12 mouse cellular contexts compared by ENCODE assay signal in the genomic region with DNA sequence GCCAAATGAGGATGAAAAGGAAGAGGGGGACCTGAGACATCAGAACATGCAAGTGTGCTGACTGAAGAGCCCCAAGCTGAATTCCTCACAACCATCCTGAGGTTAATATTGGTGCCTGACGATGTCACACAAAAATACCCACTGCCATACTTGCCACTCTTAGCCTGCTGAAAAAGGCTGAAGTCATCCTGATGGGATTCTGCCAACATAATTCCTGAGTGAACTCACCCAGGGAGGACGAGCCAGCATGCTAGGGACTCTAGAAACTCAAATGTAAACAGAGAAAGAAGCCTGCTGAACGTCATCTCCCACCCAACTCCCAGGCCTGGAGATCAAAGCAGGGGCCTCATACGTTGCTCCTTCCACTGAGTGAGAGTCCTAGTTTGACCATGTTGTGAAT. TPM values are rescaled to one million over a fixed set of nuclear protein-coding genes. Genes with fewer than 3 reads are reported as not detected.
DNase-seq lines count a peak whose midpoint lies in the region; ATAC-seq and TF ChIP-seq lines count a peak whose summit lies in the region.
"Had no signal": no experiment of that assay in that cellular context is flagged by ENCODE, and none has a peak within 500 bp of the region (broad histone marks: within the 10 kb centered on the region; RNA-seq: fewer than 3 reads in every experiment).

No protein-coding gene starts in this region.

- no peak overlapping the region for H3K9ac ChIP-seq in heart, adult 2 months (ENCODE audit: low read depth, low read length)
- no peak overlapping the region for H3K9ac ChIP-seq in midbrain, embryonic 14.5 days (replicated peaks; ENCODE audit: low read length)
- H3K9ac ChIP-seq in midbrain, postnatal 0 days (replicated peaks; ENCODE audit: low read length, poor library complexity, severe bottlenecking) = no peak overlapping the region
- no peak overlapping the region for H3K9ac ChIP-seq in stomach, embryonic 16.5 days (ENCODE audit: low read length)
- H3K9ac ChIP-seq: liver, embryonic 14.5 days had no signal

- no peak for TF ChIP-seq EP300 in heart, adult 2 months (IDR thresholded peaks at IDR 0.05; ENCODE audit: insufficient read depth, low read depth, low read length)

- peak; percentile 26 to 66 for DNase-seq in heart, adult 2 months
- no peak for DNase-seq in heart, postnatal 25 days (ENCODE audit: low spot score)
- DNase-seq in midbrain, embryonic 14.5 days = no peak
- no peak for DNase-seq in midbrain, postnatal 0 days (ENCODE audit: low spot score)
- peak; percentile 65 for DNase-seq in heart, postnatal 4 days
- DNase-seq in thymus, postnatal 10 days (ENCODE audit: low spot score in 2 of 2) = no peak
- DNase-seq: gastrocnemius, postnatal 14 days; kidney, postnatal 36 days had no signal

- H3K79me2 ChIP-seq in heart, adult 2 months (replicated peaks; ENCODE audit: control insufficient read depth, insufficient read depth, low read length) = no peaks in the 10 kb centered on the region

- peaks cover 5% of the 10 kb centered on the region for H3K4me1 ChIP-seq in heart, adult 2 months (ENCODE audit: control insufficient read depth, insufficient read depth, low read length)
- peaks cover 37% of the 10 kb centered on the region for H3K4me1 ChIP-seq in midbrain, embryonic 14.5 days (ENCODE audit: control insufficient read depth, insufficient read depth, low read length)
- peaks cover 10% of the 10 kb centered on the region; the same call in 1 of the 2 replicates for H3K4me1 ChIP-seq in midbrain, postnatal 0 days (ENCODE audit: insufficient read depth, low read length)
- H3K4me1 ChIP-seq in stomach, embryonic 16.5 days (ENCODE audit: control insufficient read depth, insufficient read depth, low read length) = peaks cover 18% of the 10 kb centered on the region

- no peak overlapping the region for H3K4me2 ChIP-seq in midbrain, embryonic 14.5 days (ENCODE audit: low read length)
- no peak overlapping the region for H3K4me2 ChIP-seq in midbrain, postnatal 0 days (ENCODE audit: low read depth, low read length, poor library complexity, severe bottlenecking)
- no peak overlapping the region for H3K4me2 ChIP-seq in stomach, embryonic 16.5 days (ENCODE audit: low read depth, low read length)

- no peaks in the 10 kb centered on the region for H3K9me3 ChIP-seq in midbrain, embryonic 14.5 days (ENCODE audit: control insufficient read depth, low read length)
- H3K9me3 ChIP-seq in midbrain, postnatal 0 days (ENCODE audit: low read length) = no peaks in the 10 kb centered on the region
- H3K9me3 ChIP-seq in stomach, embryonic 16.5 days (replicated peaks; ENCODE audit: control insufficient read depth, low read length) = no peaks in the 10 kb centered on the region

- H3K4me3 ChIP-seq in heart, adult 2 months = no peak overlapping the region
- H3K4me3 ChIP-seq in midbrain, embryonic 14.5 days (replicated peaks; ENCODE audit: low read depth, low read length) = no peak overlapping the region
- no peak overlapping the region for H3K4me3 ChIP-seq in midbrain, postnatal 0 days (ENCODE audit: low read depth, low read length)
- H3K4me3 ChIP-seq in stomach, embryonic 16.5 days (replicated peaks; ENCODE audit: low read length) = no peak overlapping the region

- 22% methylated on average over 4 of the region's 4 CpGs for WGBS in heart, adult 2 months
- 49% methylated on average over 4 of the region's 4 CpGs for WGBS in midbrain, embryonic 14.5 days
- 49% methylated on average over 4 of the region's 4 CpGs for WGBS in midbrain, postnatal 0 days
- WGBS in stomach, embryonic 16.5 days = 20% methylated on average over 4 of the region's 4 CpGs

- peaks cover 11% of the 10 kb centered on the region for H3K36me3 ChIP-seq in heart, adult 2 months (ENCODE audit: control insufficient read depth, insufficient read depth, low read length)
- no peaks in the 10 kb centered on the region for H3K36me3 ChIP-seq in midbrain, embryonic 14.5 days (ENCODE audit: control insufficient read depth, insufficient read depth, low read length)
- no peaks in the 10 kb centered on the region for H3K36me3 ChIP-seq in midbrain, postnatal 0 days (ENCODE audit: insufficient read depth, low read length)
- peaks cover 23% of the 10 kb centered on the region for H3K36me3 ChIP-seq in stomach, embryonic 16.5 days (ENCODE audit: control insufficient read depth, insufficient read depth, low read length)

- TF ChIP-seq CTCF in heart, adult 2 months (IDR thresholded peaks at IDR 0.05) = no peak
- no peak for TF ChIP-seq CTCF in midbrain, postnatal 0 days (IDR thresholded peaks at IDR 0.05)

- H3K27me3 ChIP-seq in heart, adult 2 months (ENCODE audit: control insufficient read depth, insufficient read depth, low read length) = no peaks in the 10 kb centered on the region
- no peaks in the 10 kb centered on the region for H3K27me3 ChIP-seq in midbrain, embryonic 14.5 days (ENCODE audit: control insufficient read depth, insufficient read depth, low read length)
- no peaks in the 10 kb centered on the region for H3K27me3 ChIP-seq in midbrain, postnatal 0 days (ENCODE audit: insufficient read depth, low read length)
- no peaks in the 10 kb centered on the region for H3K27me3 ChIP-seq in stomach, embryonic 16.5 days (ENCODE audit: control insufficient read depth, insufficient read depth, low read length)
- H3K27me3 ChIP-seq: CH12.LX had no signal

- intact Hi-C loops in heart, adult 2 months (cut with DNase I) = no loop called here
- intact Hi-C loops in heart, postnatal 25 days (cut with DNase I) = no loop called here

- H3K27ac ChIP-seq in heart, adult 2 months = peak overlapping the region; percentile 74
- peak overlapping the region; percentile 77 for H3K27ac ChIP-seq in midbrain, embryonic 14.5 days (replicated peaks; ENCODE audit: low read depth, low read length)
- H3K27ac ChIP-seq in midbrain, postnatal 0 days (ENCODE audit: low read depth, low read length) = no peak overlapping the region; the same call in 1 of the 2 replicates
- H3K27ac ChIP-seq in stomach, embryonic 16.5 days (ENCODE audit: low read length) = peak overlapping the region; percentile 21; the same call in 1 of the 2 replicates
- H3K27ac ChIP-seq: liver, embryonic 14.5 days had no signal

- no peak for ATAC-seq in midbrain, embryonic 14.5 days (ENCODE audit: low FRiP score, low TSS enrichment)
- ATAC-seq in midbrain, postnatal 0 days (ENCODE audit: low FRiP score) = no peak
- peak; percentile 77; the same call in 1 of the 2 replicates for ATAC-seq in stomach, embryonic 16.5 days (ENCODE audit: insufficient read depth, low FRiP score)
- no peak for ATAC-seq in cerebellum, adult (ENCODE audit: insufficient number of reproducible peaks, low FRiP score, low TSS enrichment)

- TF ChIP-seq POLR2A in heart, adult 2 months (IDR thresholded peaks at IDR 0.05; ENCODE audit: insufficient read depth, low read depth, low read length) = no peak

RNA-seq across cellular contexts. Expression of gene Bag3, which starts 25.7 kb away (rescaled TPM):
- total RNA-seq in heart, adult 2 months (2021) = 100 to 1,000 TPM; 259 to 296 TPM
- 133 and 148 TPM in 2 replicates for polyA plus RNA-seq in heart, adult 2 months (2012; rRNA removed)
- total RNA-seq in heart, postnatal 25 days (2021) = 100 to 1,000 TPM; 220 to 262 TPM
- polyA plus RNA-seq in midbrain, embryonic 14.5 days (2014; fragmentation: Nextera tagmentation; extraction: Ambion mirVana) = 1.2 and 1.7 TPM in 2 replicates
- total RNA-seq in midbrain, postnatal 0 days (2014; rRNA removed) = 4.2 and 4.9 TPM in 2 replicates
- 3.7 and 4.0 TPM in 2 replicates for polyA plus RNA-seq in midbrain, postnatal 0 days (2015; fragmentation: Nextera tagmentation; extraction: Ambion mirVana)
- total RNA-seq in heart, postnatal 4 days (2021) = 100 to 1,000 TPM; 111 TPM
- polyA plus RNA-seq in stomach, embryonic 16.5 days (2015; fragmentation: Nextera tagmentation; extraction: Ambion mirVana) = 17.4 and 20.8 TPM in 2 replicates

Comparison
In these comparisons a context has a peak if more than half of its experiments do, and no peak if none do; other contexts are left out.
1. DNase-seq: peak in heart, adult 2 months (2 of 2) and heart, postnatal 4 days (single experiment); none in heart, postnatal 25 days (single experiment), midbrain, embryonic 14.5 days (single experiment), midbrain, postnatal 0 days (single experiment) and thymus, postnatal 10 days (0 of 2).
2. RNA of gene Bag3, which starts 25.7 kb away (total RNA-seq): 259 to 296 TPM in heart, adult 2 months, 220 to 262 TPM in heart, postnatal 25 days and 111 TPM in heart, postnatal 4 days; 4.2 to 4.9 TPM in midbrain, postnatal 0 days; every median in the first group is over 10 times any median in the second.